Mouse (Mus musculus) testis, adult 2 months (tissue): ENCODE data around the gene Gm18336.

Experiments used
- CTCF ChIP-seq: fragments of 200-500 bp; IDR thresholded peaks from 2 replicates; pipeline ENCODE4 v1.5.1; 2012; ENCODE audit warnings: low read depth, mild to moderate bottlenecking, inconsistent platforms, low read length, moderate library complexity; ENCODE audit not compliant: control insufficient read depth, insufficient read depth, insufficient replicate concordance
- POLR2A ChIP-seq: fragments of 200-500 bp; IDR thresholded peaks from 2 replicates; pipeline ENCODE4 v1.6.1; 2012; ENCODE audit warnings: low read depth, mild to moderate bottlenecking, inconsistent platforms, low read length, moderate library complexity; ENCODE audit not compliant: control insufficient read depth

DNA sequence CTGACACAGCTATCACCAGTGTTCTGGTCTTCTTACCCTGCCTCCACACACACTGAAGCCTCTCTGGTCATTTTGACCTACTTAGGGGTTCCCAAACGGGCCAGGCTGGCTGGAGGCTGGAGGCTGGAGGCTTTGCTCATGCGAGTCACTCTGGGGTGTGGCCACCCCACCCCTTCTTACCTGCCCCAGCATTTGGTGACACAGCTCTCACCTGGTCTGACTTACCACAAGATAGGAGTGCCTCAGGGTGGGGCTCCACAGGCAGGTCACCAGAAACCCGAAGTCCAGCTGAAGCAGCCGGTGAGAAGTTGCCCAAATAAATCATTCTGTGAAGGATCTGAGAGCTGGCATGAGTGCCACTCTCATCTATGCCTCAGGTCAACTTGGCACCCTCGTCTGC lies 34.3 kb upstream of the Gm18336 start:
- TF ChIP-seq POLR2A (no peak), CTCF (no peak)
